Comparison of ENCODE assay signal across 8 mouse cellular contexts in the genomic region with DNA sequence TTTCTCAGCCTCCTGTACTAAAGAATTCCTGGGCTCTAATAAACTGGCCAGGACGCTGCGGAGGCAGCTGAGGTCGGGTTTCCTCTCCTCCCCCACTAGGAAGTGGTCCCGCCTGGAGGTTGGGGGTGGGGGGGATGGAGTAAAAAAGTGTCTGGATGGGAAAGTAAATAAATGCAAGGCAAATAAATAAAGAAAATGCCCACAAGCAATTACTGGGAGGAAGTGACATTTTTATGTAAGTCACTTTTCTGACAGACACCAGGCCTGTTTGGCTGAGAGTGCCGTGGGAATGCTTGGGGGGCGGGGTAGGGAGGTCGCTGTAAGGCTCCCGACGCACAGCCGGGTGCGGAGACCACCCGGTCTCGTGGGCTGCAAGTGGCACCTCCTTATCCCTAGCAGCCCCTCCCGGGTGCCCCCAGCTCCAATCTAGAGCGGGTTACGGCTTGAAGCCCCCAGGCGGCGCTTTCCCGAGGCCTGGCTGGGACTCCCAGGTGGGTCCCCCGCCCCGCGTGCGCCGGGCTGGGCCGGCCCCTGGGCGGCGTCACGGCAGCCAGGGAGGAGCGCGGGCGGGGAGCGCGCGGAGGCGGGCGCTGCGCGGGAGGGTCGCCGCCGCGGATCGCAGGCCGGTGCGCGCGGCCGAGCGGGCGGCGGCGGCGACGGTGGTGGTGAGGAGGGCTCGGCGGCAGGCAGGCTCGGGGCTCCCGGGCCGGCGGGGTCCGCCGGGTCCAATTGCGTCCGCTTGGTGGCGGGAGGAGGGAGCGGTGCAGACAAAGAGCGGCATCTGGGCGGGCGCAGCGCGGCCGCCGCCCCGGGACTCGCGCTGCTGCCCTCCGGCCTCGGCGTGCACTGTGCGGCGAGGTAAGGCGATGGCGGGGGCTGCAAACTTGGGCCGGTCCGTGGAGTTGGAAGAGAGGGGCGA. TPM values are rescaled to one million over a fixed set of nuclear protein-coding genes. Genes with fewer than 3 reads are reported as not detected.
DNase-seq lines count a peak whose midpoint lies in the region; ATAC-seq lines count a peak whose summit lies in the region.

No protein-coding gene starts in this region.

- ATAC-seq in activated CD4-positive, CD25-positive, alpha-beta regulatory T cell, adult 4 months = peak; percentile 72
- ATAC-seq in megakaryocyte-erythroid progenitor cell, adult 5-6 weeks (replicated peaks; ENCODE audit: low FRiP score, low TSS enrichment, poor library complexity, severe bottlenecking) = peak; percentile 53

- DNase-seq in cerebellum, postnatal 4 days (ENCODE audit: low spot score in 2 of 2) = peak; percentile 37 to 75
- peak; percentile 80 for DNase-seq in gastrocnemius, postnatal 10 days
- peak; percentile 79 for DNase-seq in hindlimb bud, embryonic 11.5 days (ENCODE audit: extremely low spot score, low read depth, low spot score)
- peak; percentile 72 to 80 for DNase-seq in left cerebral cortex, postnatal 25 days (ENCODE audit: low spot score in 2 of 2)
- peak; percentile 54 to 65 for DNase-seq in right cerebral cortex, postnatal 36 days (ENCODE audit: low spot score in 2 of 2)
- peak; percentile 88 for DNase-seq in yolk sac, embryonic 10.5 days (ENCODE audit: low spot score)

- intact Hi-C loops in left cerebral cortex, postnatal 25 days (cut with DNase I) = loop anchor here (5.0 to 10.0 kb wide), 4 partner anchors 92 to 289 kb away; a partner anchor contains a TSS

RNA-seq across cellular contexts. Expression of a gene that starts 1.1 kb away (rescaled TPM):
- polyA plus RNA-seq in activated CD4-positive, CD25-positive, alpha-beta regulatory T cell, adult 4 months (2017; shearing (Covaris generic)) = 10 to 100 TPM; 18.5 to 24.0 TPM
- total RNA-seq in gastrocnemius, postnatal 10 days (2021) = 10 to 100 TPM; 30.2 to 38.0 TPM
- 10 to 100 TPM; 34.1 to 39.3 TPM for total RNA-seq in left cerebral cortex, postnatal 25 days (2021)
- total RNA-seq in megakaryocyte-erythroid progenitor cell, adult 5-6 weeks (2014; fragmentation: Nextera tagmentation) = 19.5 and 26.8 TPM in 2 replicates
- 20.2 and 32.8 TPM in 2 replicates for total RNA-seq in megakaryocyte-erythroid progenitor cell, adult 5-6 weeks (2017)

Comparison
In these comparisons a context has a peak if more than half of its experiments do, and no peak if none do; other contexts are left out.
1. Peak in every context shown above with its lines: DNase-seq and ATAC-seq.